Mouse (Mus musculus) intestine, embryonic 15.5 days (tissue): ENCODE measurements around the gene Bcl10. TPM values are rescaled to one million over a fixed set of nuclear protein-coding genes. Genes with fewer than 3 reads are reported as not detected.
"Not testable (repeated sequence)": the region's sequence is repeated elsewhere in the genome, so short reads cannot be mapped to it uniquely, and the experiment has no call there.

Experiments used
- ATAC-seq: fragments of 200-750 bp; cut with Nextera tagmentation; 2 replicates; pipeline ENCODE4 v1.8.0; 2017; ENCODE audit warnings: moderate TSS enrichment, moderate library complexity
- H3K27ac ChIP-seq: fragments of 300-500 bp; sonication (generic); 2 replicates; pipeline ENCODE4 v1.5.1; 2015; ENCODE audit warnings: mild to moderate bottlenecking, inconsistent platforms
- H3K27me3 ChIP-seq: fragments of 300-500 bp; sonication (generic); replicated peaks from 2 replicates; pipeline ENCODE4 v1.6.1; 2015; ENCODE audit warnings: inconsistent platforms
- H3K36me3 ChIP-seq: fragments of 300-500 bp; sonication (generic); 2 replicates; pipeline ENCODE4 v1.6.1; 2015; ENCODE audit warnings: inconsistent platforms
- H3K4me1 ChIP-seq: fragments of 300-500 bp; sonication (generic); replicated peaks from 2 replicates; pipeline ENCODE4 v1.6.1; 2015; ENCODE audit warnings: inconsistent platforms
- H3K4me2 ChIP-seq: fragments of 300-500 bp; sonication (generic); replicated peaks from 2 replicates; pipeline ENCODE4 v1.6.1; 2015; ENCODE audit warnings: mild to moderate bottlenecking, inconsistent platforms
- H3K4me3 ChIP-seq: fragments of 300-500 bp; sonication (generic); replicated peaks from 2 replicates; pipeline ENCODE4 v1.5.1; 2015; ENCODE audit warnings: inconsistent platforms
- H3K9ac ChIP-seq: fragments of 300-500 bp; sonication (generic); 2 replicates; pipeline ENCODE4 v1.6.1; 2015; ENCODE audit warnings: inconsistent platforms
- H3K9me3 ChIP-seq: fragments of 300-500 bp; sonication (generic); 2 replicates; pipeline ENCODE4 v1.6.1; 2016; ENCODE audit warnings: inconsistent platforms
- WGBS: fragments of 180-500 bp; shearing (Covaris S2); methylation state at CpG from one replicate; pipeline ENCODE4 v1.1.7; 2015; 5-methylcytosine and 5-hydroxymethylcytosine counted together
- polyA plus RNA-seq: library from polyadenylated mRNA; unstranded; fragments of >200 nt; fragmentation: Nextera tagmentation; extraction: Ambion mirVana; gene quantifications from 2 replicates; pipeline ENCODE4 v1.2.1, GENCODE M21; 2015

Gene Bcl10
- 48.6 and 51.1 TPM in 2 replicates for polyA plus RNA-seq

DNA sequence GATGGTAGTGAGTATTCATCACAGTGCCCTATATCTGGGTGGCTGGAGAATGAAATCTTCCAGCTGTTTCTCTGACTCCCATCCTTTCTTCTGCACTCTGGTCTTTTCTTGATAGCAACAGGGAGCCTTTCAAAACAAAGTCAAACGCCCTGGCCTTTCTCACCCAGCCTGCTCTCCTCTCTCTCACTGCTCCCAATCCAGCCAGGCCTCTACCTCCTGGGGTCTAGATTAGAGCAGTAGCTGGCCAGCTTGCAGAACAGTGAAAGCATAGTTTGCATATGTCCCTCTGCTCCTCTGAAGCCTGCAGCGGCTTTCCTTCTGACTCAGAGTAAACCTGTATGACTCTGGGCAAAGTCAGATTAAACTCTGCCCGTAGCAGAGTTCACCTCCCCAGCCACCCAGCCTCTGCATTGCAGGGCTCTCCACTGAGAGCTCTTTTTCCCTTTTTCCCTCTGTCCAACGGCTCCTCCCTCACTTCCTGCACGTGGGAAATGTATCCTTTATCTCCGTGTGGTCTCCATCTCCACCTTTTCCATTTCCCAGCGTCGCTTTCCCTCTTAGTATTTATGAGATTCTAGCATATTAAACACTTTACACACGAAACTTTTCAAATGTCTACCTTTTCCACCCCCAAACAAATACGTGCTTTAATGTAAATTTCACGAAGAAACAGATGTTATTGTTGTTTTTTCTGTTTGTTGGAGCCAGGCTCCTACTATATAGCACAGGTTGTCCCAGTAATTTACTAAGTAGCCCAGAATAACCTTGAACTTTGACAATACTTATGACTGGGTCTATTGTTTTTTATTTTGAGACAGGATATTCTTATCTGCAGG, at the start of gene Bcl10:
Gene Bcl10 (plus strand): TSS at position 786 of the 836 bp plus-strand sequence.
- H3K4me2 ChIP-seq: peak within 1 kb of the TSS; percentile 66
- no peaks in the 10 kb centered on the region for H3K27me3 ChIP-seq
- peak within 1 kb of the TSS; percentile 81 for H3K27ac ChIP-seq
- ATAC-seq: no peak
- no peak within 1 kb of the TSS; the same call in 1 of the 2 replicates for H3K9ac ChIP-seq
- WGBS: 34% methylated on average over 11 of the region's 11 CpGs
- no peaks in the 10 kb centered on the region for H3K9me3 ChIP-seq
- H3K4me1 ChIP-seq: peaks cover 13% of the 10 kb centered on the region
- H3K36me3 ChIP-seq: no peaks in the 10 kb centered on the region
- peak within 1 kb of the TSS; percentile 33 for H3K4me3 ChIP-seq

GRCm38 (mm10) chr3:145873271-145873670, 49.3 kb upstream of the Bcl10 start:
- no peaks in the 10 kb centered on the region for H3K4me1 ChIP-seq
- no peaks in the 10 kb centered on the region for H3K36me3 ChIP-seq
- H3K4me3 ChIP-seq: no peak overlapping the region
- no peak overlapping the region for H3K27ac ChIP-seq
- no peak overlapping the region for H3K9ac ChIP-seq
- H3K4me2 ChIP-seq: no peak overlapping the region
- no peaks in the 10 kb centered on the region for H3K9me3 ChIP-seq
- no peaks in the 10 kb centered on the region for H3K27me3 ChIP-seq
- WGBS: 86% methylated on average over 1 of the region's 1 CpGs
- no peak for ATAC-seq

GRCm38 (mm10) chr3:145874126-145874525, 48.5 kb upstream of the Bcl10 start:
- H3K4me2 ChIP-seq: no peak overlapping the region
- no peak for ATAC-seq
- 81% methylated on average over 4 of the region's 4 CpGs for WGBS

DNA sequence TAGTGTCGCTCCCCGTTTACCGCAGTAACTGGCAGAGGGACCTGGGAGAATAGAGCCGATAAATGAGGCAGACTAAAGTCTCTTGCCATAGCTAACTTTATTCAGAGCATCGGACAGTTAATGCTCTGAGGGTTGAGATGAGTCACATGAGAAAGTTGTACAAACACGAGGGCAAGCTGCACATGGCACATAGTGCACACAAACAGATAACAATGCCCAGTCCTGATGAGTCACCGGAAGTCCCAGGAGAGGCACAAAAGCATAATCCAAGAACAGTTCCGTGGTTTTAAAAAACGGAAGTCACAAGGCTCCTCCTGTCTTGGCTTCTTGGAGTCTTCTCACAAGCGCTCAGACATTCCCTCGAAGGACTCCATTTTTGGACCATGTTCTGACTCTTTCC, 46.5 kb upstream of the Bcl10 start:
- Histone ChIP-seq H3K36me3 (no peaks in the 10 kb centered on the region), H3K27ac (no peak overlapping the region), H3K27me3 (no peaks in the 10 kb centered on the region), H3K4me3 (no peak overlapping the region), H3K9ac (no peak overlapping the region), H3K4me1 (no peaks in the 10 kb centered on the region), H3K9me3 (no peaks in the 10 kb centered on the region), H3K4me2 (no peak overlapping the region)
- no peak for ATAC-seq
- 77% methylated on average over 11 of the region's 11 CpGs for WGBS

More at GRCm38 (mm10) chr3:145874126-145874525, 48.5 kb upstream of the Bcl10 start:
- no peaks in the 10 kb centered on the region for H3K36me3 ChIP-seq
- no peaks in the 10 kb centered on the region for H3K27me3 ChIP-seq
- no peaks in the 10 kb centered on the region for H3K9me3 ChIP-seq
- no peak overlapping the region for H3K4me3 ChIP-seq
- H3K9ac ChIP-seq: no peak overlapping the region
- H3K27ac ChIP-seq: no peak overlapping the region
- H3K4me1 ChIP-seq: no peaks in the 10 kb centered on the region

GRCm38 (mm10) chr3:145878867-145879266, 43.7 kb upstream of the Bcl10 start:
- H3K4me1 ChIP-seq, ATAC-seq: not testable (repeated sequence)
- WGBS: 94% methylated on average over 14 of the region's 14 CpGs

GRCm38 (mm10) chr3:145880335-145880734, 42.3 kb upstream of the Bcl10 start:
- WGBS: 67% methylated on average over 1 of the region's 1 CpGs
- no peak overlapping the region for H3K4me2 ChIP-seq
- no peaks in the 10 kb centered on the region for H3K9me3 ChIP-seq
- no peak overlapping the region for H3K27ac ChIP-seq
- H3K4me1 ChIP-seq: no peaks in the 10 kb centered on the region
- H3K27me3 ChIP-seq: no peaks in the 10 kb centered on the region
- no peak for ATAC-seq
- no peaks in the 10 kb centered on the region for H3K36me3 ChIP-seq
- no peak overlapping the region for H3K4me3 ChIP-seq
- H3K9ac ChIP-seq: no peak overlapping the region

More at GRCm38 (mm10) chr3:145878867-145879266, 43.7 kb upstream of the Bcl10 start:
- not testable (repeated sequence) for H3K4me2 ChIP-seq, H3K9ac ChIP-seq, H3K27me3 ChIP-seq, H3K4me3 ChIP-seq, H3K36me3 ChIP-seq, H3K9me3 ChIP-seq, H3K27ac ChIP-seq

DNA sequence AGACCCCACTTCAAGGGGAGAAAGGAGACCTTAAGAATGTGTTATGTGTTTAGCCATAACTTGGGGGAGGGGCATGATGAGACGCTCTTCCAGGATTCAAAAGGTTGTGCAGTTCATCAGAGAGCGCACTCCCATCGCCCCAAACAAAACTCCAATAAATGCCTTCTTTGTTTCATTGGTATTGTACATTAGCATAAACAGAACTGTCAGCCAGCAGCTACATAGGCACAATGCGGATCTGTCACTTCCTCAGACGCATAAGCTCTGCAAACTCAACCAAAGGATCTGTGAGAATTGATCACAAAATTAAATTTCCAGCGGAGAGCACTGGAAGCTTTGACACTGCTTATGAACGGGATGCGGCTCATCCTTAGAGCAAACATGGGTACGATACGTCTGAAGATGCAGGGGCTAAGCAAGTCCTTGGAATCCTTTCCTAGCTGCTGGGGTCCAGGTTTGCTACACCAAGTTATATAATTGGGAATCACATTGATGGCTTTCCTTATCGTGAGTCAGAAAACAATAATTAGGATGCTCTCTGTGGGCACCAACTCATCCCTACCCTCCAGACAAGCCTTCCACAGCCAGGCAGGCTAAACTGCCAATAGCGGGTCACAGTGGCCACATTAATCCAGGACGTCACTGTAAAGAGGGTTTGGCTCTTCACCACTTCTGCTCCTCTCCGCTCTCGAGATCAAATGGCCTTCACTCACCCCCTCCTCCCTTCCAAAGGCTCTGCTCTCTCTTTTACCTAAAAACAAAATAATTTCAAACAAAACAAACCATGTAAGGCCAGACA, 40.3 kb upstream of the Bcl10 start:
- ATAC-seq: no peak
- no peaks in the 10 kb centered on the region for H3K36me3 ChIP-seq
- H3K9me3 ChIP-seq: no peaks in the 10 kb centered on the region
- no peak overlapping the region for H3K4me2 ChIP-seq
- 81% methylated on average over 15 of the region's 15 CpGs for WGBS
- H3K27ac ChIP-seq: no peak overlapping the region
- H3K27me3 ChIP-seq: no peaks in the 10 kb centered on the region
- no peak overlapping the region for H3K9ac ChIP-seq
- no peak overlapping the region for H3K4me3 ChIP-seq
- H3K4me1 ChIP-seq: peaks cover 10% of the 10 kb centered on the region

- no peaks in the 10 kb centered on the region for H3K9me3 ChIP-seq
- WGBS: 38% methylated on average over 2 of the region's 2 CpGs
- H3K27me3 ChIP-seq: no peaks in the 10 kb centered on the region
- H3K9ac ChIP-seq: no peak overlapping the region
- no peak overlapping the region for H3K27ac ChIP-seq
- peaks cover 10% of the 10 kb centered on the region for H3K4me1 ChIP-seq
- H3K36me3 ChIP-seq: no peaks in the 10 kb centered on the region
- no peak for ATAC-seq
- no peak overlapping the region for H3K4me2 ChIP-seq
- no peak overlapping the region for H3K4me3 ChIP-seq
These were observed 39.4 kb upstream of the Bcl10 start for GRCm38 (mm10) chr3:145883233-145883632.

DNA sequence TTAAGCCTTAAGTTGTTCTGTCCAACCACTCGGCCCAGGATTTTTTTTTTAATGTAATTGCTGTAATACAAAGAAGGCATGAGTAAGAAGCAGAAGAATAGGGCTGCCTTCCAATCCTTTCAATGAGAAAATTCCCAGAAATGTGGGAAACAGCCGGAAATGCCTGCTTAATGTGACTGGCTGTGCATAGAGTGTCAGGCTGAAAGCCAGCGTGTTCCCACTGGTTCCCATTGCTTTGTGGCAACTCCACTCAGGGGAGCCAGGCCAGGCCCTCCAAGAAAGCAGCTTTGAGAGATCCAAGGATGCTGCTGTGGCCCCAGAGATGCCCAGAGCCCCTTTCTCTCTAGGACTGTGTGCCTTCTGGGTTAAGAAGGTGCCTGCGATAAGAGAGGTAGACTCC, 37.2 kb upstream of the Bcl10 start:
- H3K9ac ChIP-seq: no peak overlapping the region
- H3K36me3 ChIP-seq: no peaks in the 10 kb centered on the region
- no peak overlapping the region for H3K4me2 ChIP-seq
- 63% methylated on average over 4 of the region's 4 CpGs for WGBS
- peak overlapping the region; percentile 76; the same call in 1 of the 2 replicates for H3K27ac ChIP-seq
- H3K4me3 ChIP-seq: no peak overlapping the region
- ATAC-seq: peak; percentile 6; the same call in 1 of the 2 replicates
- peaks cover 10% of the 10 kb centered on the region for H3K4me1 ChIP-seq
- no peaks in the 10 kb centered on the region for H3K27me3 ChIP-seq
- H3K9me3 ChIP-seq: no peaks in the 10 kb centered on the region

GRCm38 (mm10) chr3:145885851-145886464, 36.6 kb upstream of the Bcl10 start:
- peak overlapping the region; percentile 76; the same call in 1 of the 2 replicates for H3K27ac ChIP-seq
- no peak overlapping the region for H3K4me3 ChIP-seq
- peak; percentile 55 for ATAC-seq
- H3K9ac ChIP-seq: no peak overlapping the region
- no peaks in the 10 kb centered on the region for H3K27me3 ChIP-seq
- no peak overlapping the region for H3K4me2 ChIP-seq
- 37% methylated on average over 5 of the region's 5 CpGs for WGBS
- H3K36me3 ChIP-seq: no peaks in the 10 kb centered on the region
- no peaks in the 10 kb centered on the region for H3K9me3 ChIP-seq
- H3K4me1 ChIP-seq: peaks cover 10% of the 10 kb centered on the region

GRCm38 (mm10) chr3:145887430-145887971, 35.1 kb upstream of the Bcl10 start:
- no peaks in the 10 kb centered on the region for H3K9me3 ChIP-seq
- no peaks in the 10 kb centered on the region for H3K27me3 ChIP-seq
- peaks cover 10% of the 10 kb centered on the region for H3K4me1 ChIP-seq
- H3K27ac ChIP-seq: no peak overlapping the region
- no peak for ATAC-seq
- H3K4me2 ChIP-seq: no peak overlapping the region
- no peak overlapping the region for H3K4me3 ChIP-seq
- H3K36me3 ChIP-seq: no peaks in the 10 kb centered on the region
- WGBS: 68% methylated on average over 6 of the region's 6 CpGs
- H3K9ac ChIP-seq: no peak overlapping the region
